Mouse (Mus musculus): Measurements from ENCODE around the gene Rrp1.

Gene Rrp1

GRCm38 (mm10) chr10:78412319-78413151, at the start of gene Rrp1:
Gene Rrp1, minus strand, starts transcription at chr10:78413043.
- peak; percentile 96 to 98 for DNase-seq (ENCODE audit: low read depth in 2 of 2, low spot score in 2 of 2)

GRCm38 (mm10) chr10:78461767-78462166, 48.9 kb upstream of the Rrp1 start:
- no peak for DNase-seq (ENCODE audit: low read depth in 2 of 2, low spot score in 2 of 2)

- no peak for DNase-seq (ENCODE audit: low read depth in 2 of 2, low spot score in 2 of 2)
These were observed 47.6 kb upstream of the Rrp1 start for GRCm38 (mm10) chr10:78460463-78460862.

GRCm38 (mm10) chr10:78458348-78459111, 45.7 kb upstream of the Rrp1 start:
- DNase-seq (ENCODE audit: low read depth in 2 of 2, low spot score in 2 of 2): no peak

GRCm38 (mm10) chr10:78457495-78458347, 44.9 kb upstream of the Rrp1 start:
- peak; percentile 72 to 80 for DNase-seq (ENCODE audit: low read depth in 2 of 2, low spot score in 2 of 2)

- no peak for DNase-seq (ENCODE audit: low read depth in 2 of 2, low spot score in 2 of 2)
These were observed 43.9 kb upstream of the Rrp1 start for GRCm38 (mm10) chr10:78456696-78457095.

- DNase-seq (ENCODE audit: low read depth in 2 of 2, low spot score in 2 of 2): no peak
These were observed 39.8 kb upstream of the Rrp1 start for GRCm38 (mm10) chr10:78452641-78453040.

- no peak for DNase-seq (ENCODE audit: low read depth in 2 of 2, low spot score in 2 of 2)
These were observed 37.9 kb upstream of the Rrp1 start for GRCm38 (mm10) chr10:78450761-78451160.

GRCm38 (mm10) chr10:78447396-78447795, 34.6 kb upstream of the Rrp1 start:
- no peak for DNase-seq (ENCODE audit: low read depth in 2 of 2, low spot score in 2 of 2)

GRCm38 (mm10) chr10:78446195-78446594, 33.4 kb upstream of the Rrp1 start:
- DNase-seq (ENCODE audit: low read depth in 2 of 2, low spot score in 2 of 2): no peak

- DNase-seq (ENCODE audit: low read depth in 2 of 2, low spot score in 2 of 2): no peak
These were observed 29.4 kb upstream of the Rrp1 start for GRCm38 (mm10) chr10:78442292-78442691.

GRCm38 (mm10) chr10:78441606-78442005, 28.8 kb upstream of the Rrp1 start:
- no peak for DNase-seq (ENCODE audit: low read depth in 2 of 2, low spot score in 2 of 2)

GRCm38 (mm10) chr10:78440812-78441211, 28.0 kb upstream of the Rrp1 start:
- DNase-seq (ENCODE audit: low read depth in 2 of 2, low spot score in 2 of 2): no peak

GRCm38 (mm10) chr10:78439990-78440389, 27.1 kb upstream of the Rrp1 start:
- DNase-seq (ENCODE audit: low read depth in 2 of 2, low spot score in 2 of 2): no peak

GRCm38 (mm10) chr10:78439550-78439949, 26.7 kb upstream of the Rrp1 start:
- no peak for DNase-seq (ENCODE audit: low read depth in 2 of 2, low spot score in 2 of 2)

- DNase-seq (ENCODE audit: low read depth in 2 of 2, low spot score in 2 of 2): peak; percentile 79 to 87
These were observed 25.3 kb upstream of the Rrp1 start for GRCm38 (mm10) chr10:78438094-78438493.

- DNase-seq (ENCODE audit: low read depth in 2 of 2, low spot score in 2 of 2): no peak
These were observed 20.0 kb upstream of the Rrp1 start for GRCm38 (mm10) chr10:78432853-78433252.

GRCm38 (mm10) chr10:78429776-78430175, 16.9 kb upstream of the Rrp1 start:
- no peak for DNase-seq (ENCODE audit: low read depth in 2 of 2, low spot score in 2 of 2)

GRCm38 (mm10) chr10:78429180-78429579, 16.3 kb upstream of the Rrp1 start:
- DNase-seq (ENCODE audit: low read depth in 2 of 2, low spot score in 2 of 2): no peak

GRCm38 (mm10) chr10:78428070-78428469, 15.2 kb upstream of the Rrp1 start:
- no peak for DNase-seq (ENCODE audit: low read depth in 2 of 2, low spot score in 2 of 2)

GRCm38 (mm10) chr10:78426117-78426735, 13.4 kb upstream of the Rrp1 start:
- no peak for DNase-seq (ENCODE audit: low read depth in 2 of 2, low spot score in 2 of 2)

All from CD8-positive naive resting alpha-beta T cell, adult 2 months (primary cell).